Mouse (Mus musculus): Measurements from ENCODE around the gene Rpl22l1. TPM values are rescaled to one million over a fixed set of nuclear protein-coding genes. Genes with fewer than 3 reads are reported as not detected.
"Not testable (repeated sequence)": the region's sequence is repeated elsewhere in the genome, so short reads cannot be mapped to it uniquely, and the experiment has no call there.

The Rpl22l1 gene
- 325 and 430 TPM in 2 replicates for polyA plus RNA-seq (2015; fragmentation: Nextera tagmentation; extraction: Ambion mirVana)

GRCm38 (mm10) chr3:28805301-28806097 is at the start of gene Rpl22l1:
Gene Rpl22l1 (plus strand): TSS chr3:28805436.
- ATAC-seq (ENCODE audit: insufficient read depth, low FRiP score), result peak; percentile 100
- no peaks in the 10 kb centered on the region for H3K27me3 ChIP-seq (ENCODE audit: control insufficient read depth, insufficient read depth, low read length)
- WGBS, result under 1% methylated on average over 72 of the region's 72 CpGs
- H3K4me3 ChIP-seq (replicated peaks; ENCODE audit: low read length), result peak within 1 kb of the TSS; percentile 91
- 0 out of 2 replicates have a peak, but pooled peaks cover 5% of the 10 kb centered on the region for H3K4me1 ChIP-seq (ENCODE audit: control insufficient read depth, insufficient read depth, low read length)
- peak within 1 kb of the TSS; percentile 97 for H3K9ac ChIP-seq (ENCODE audit: low read length)
- H3K36me3 ChIP-seq (ENCODE audit: control insufficient read depth, insufficient read depth, low read length), result peaks cover 5% of the 10 kb centered on the region; the same call in 1 of the 2 replicates
- no peaks in the 10 kb centered on the region for H3K9me3 ChIP-seq (replicated peaks; ENCODE audit: control insufficient read depth, low read length)
- peak within 1 kb of the TSS; percentile 85 for H3K27ac ChIP-seq (ENCODE audit: low read length)
- peak within 1 kb of the TSS; percentile 75 for H3K4me2 ChIP-seq (ENCODE audit: low read depth, low read length)

DNA sequence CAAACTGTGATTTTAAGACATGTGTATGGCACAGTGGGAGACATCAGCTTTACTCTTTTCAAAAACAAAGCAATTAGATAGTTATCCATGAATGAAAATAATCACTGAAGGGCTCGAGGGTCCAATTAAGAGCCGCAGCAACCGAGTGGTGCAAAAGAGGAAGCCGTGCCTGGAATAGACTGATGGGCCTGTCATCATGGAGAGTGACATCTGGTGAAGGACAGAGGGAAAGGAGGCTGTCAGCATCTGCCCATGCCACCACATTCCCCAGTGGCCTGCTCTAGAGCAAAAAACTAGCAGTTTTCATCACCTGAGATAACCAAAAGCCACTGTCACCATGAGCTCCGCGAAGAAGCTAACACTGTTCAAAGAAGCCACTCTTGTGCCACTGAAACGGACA is 49.8 kb upstream of the Rpl22l1 start:
- Histone ChIP-seq H3K4me1 (ENCODE audit: control insufficient read depth, insufficient read depth, low read length) (no peaks in the 10 kb centered on the region), H3K9ac (ENCODE audit: low read length) (no peak overlapping the region), H3K27me3 (ENCODE audit: control insufficient read depth, insufficient read depth, low read length) (no peaks in the 10 kb centered on the region), H3K9me3 (replicated peaks; ENCODE audit: control insufficient read depth, low read length) (no peaks in the 10 kb centered on the region), H3K36me3 (ENCODE audit: control insufficient read depth, insufficient read depth, low read length) (no peaks in the 10 kb centered on the region), H3K4me2 (ENCODE audit: low read depth, low read length) (no peak overlapping the region), H3K4me3 (replicated peaks; ENCODE audit: low read length) (no peak overlapping the region), H3K27ac (ENCODE audit: low read length) (no peak overlapping the region)
- 79% methylated on average over 7 of the region's 7 CpGs for WGBS
- no peak for ATAC-seq (ENCODE audit: insufficient read depth, low FRiP score)

GRCm38 (mm10) chr3:28761225-28761789 is 43.9 kb upstream of the Rpl22l1 start:
- Histone ChIP-seq H3K36me3 (ENCODE audit: control insufficient read depth, insufficient read depth, low read length) (no peaks in the 10 kb centered on the region), H3K9ac (ENCODE audit: low read length) (no peak overlapping the region), H3K9me3 (replicated peaks; ENCODE audit: control insufficient read depth, low read length) (no peaks in the 10 kb centered on the region), H3K27me3 (ENCODE audit: control insufficient read depth, insufficient read depth, low read length) (no peaks in the 10 kb centered on the region), H3K27ac (ENCODE audit: low read length) (no peak overlapping the region), H3K4me3 (replicated peaks; ENCODE audit: low read length) (no peak overlapping the region), H3K4me1 (ENCODE audit: control insufficient read depth, insufficient read depth, low read length) (no peaks in the 10 kb centered on the region), H3K4me2 (ENCODE audit: low read depth, low read length) (no peak overlapping the region)
- no peak for ATAC-seq (ENCODE audit: insufficient read depth, low FRiP score)
- 66% methylated on average over 8 of the region's 8 CpGs for WGBS

DNA sequence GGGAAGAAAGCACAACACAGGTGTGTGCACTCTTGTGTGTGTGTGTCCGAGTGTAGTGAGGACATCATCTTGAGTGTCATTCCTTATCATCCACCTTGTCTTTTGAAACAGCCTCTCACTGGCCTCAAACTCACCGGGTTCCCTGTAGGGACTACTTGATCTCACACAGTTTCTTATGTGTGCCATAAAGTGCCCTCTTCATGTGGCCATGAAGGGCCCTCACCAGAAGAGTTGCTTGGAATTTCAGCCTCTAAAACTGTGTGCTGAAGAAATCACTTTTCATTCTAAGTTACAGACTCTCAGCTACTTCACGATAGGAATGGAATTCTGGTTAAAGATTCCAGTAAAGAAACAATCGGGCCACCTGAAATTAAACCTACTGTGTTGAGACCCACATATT is 38.3 kb upstream of the Rpl22l1 start:
- no peak for ATAC-seq (ENCODE audit: insufficient read depth, low FRiP score)
- Histone ChIP-seq H3K4me3 (replicated peaks; ENCODE audit: low read length) (no peak overlapping the region), H3K9ac (ENCODE audit: low read length) (no peak overlapping the region), H3K27ac (ENCODE audit: low read length) (no peak overlapping the region), H3K27me3 (ENCODE audit: control insufficient read depth, insufficient read depth, low read length) (no peaks in the 10 kb centered on the region), H3K36me3 (ENCODE audit: control insufficient read depth, insufficient read depth, low read length) (no peaks in the 10 kb centered on the region), H3K9me3 (replicated peaks; ENCODE audit: control insufficient read depth, low read length) (no peaks in the 10 kb centered on the region), H3K4me2 (ENCODE audit: low read depth, low read length) (no peak overlapping the region), H3K4me1 (ENCODE audit: control insufficient read depth, insufficient read depth, low read length) (no peaks in the 10 kb centered on the region)
- 89% methylated on average over 4 of the region's 4 CpGs for WGBS

GRCm38 (mm10) chr3:28768222-28768621 is 37.0 kb upstream of the Rpl22l1 start:
- WGBS, result 79% methylated on average over 3 of the region's 3 CpGs
- no peaks in the 10 kb centered on the region for H3K27me3 ChIP-seq (ENCODE audit: control insufficient read depth, insufficient read depth, low read length)
- H3K9me3 ChIP-seq (replicated peaks; ENCODE audit: control insufficient read depth, low read length), result no peaks in the 10 kb centered on the region
- H3K4me1 ChIP-seq (ENCODE audit: control insufficient read depth, insufficient read depth, low read length), result no peaks in the 10 kb centered on the region
- H3K4me3 ChIP-seq (replicated peaks; ENCODE audit: low read length), result no peak overlapping the region
- H3K36me3 ChIP-seq (ENCODE audit: control insufficient read depth, insufficient read depth, low read length), result no peaks in the 10 kb centered on the region
- no peak overlapping the region for H3K27ac ChIP-seq (ENCODE audit: low read length)
- H3K9ac ChIP-seq (ENCODE audit: low read length), result no peak overlapping the region
- no peak for ATAC-seq (ENCODE audit: insufficient read depth, low FRiP score)
- H3K4me2 ChIP-seq (ENCODE audit: low read depth, low read length), result no peak overlapping the region

GRCm38 (mm10) chr3:28772919-28773318 is 32.3 kb upstream of the Rpl22l1 start:
- not testable (repeated sequence) for H3K36me3 ChIP-seq (ENCODE audit: control insufficient read depth, insufficient read depth, low read length); H3K9me3 ChIP-seq (replicated peaks; ENCODE audit: control insufficient read depth, low read length); H3K27me3 ChIP-seq (ENCODE audit: control insufficient read depth, insufficient read depth, low read length); H3K9ac ChIP-seq (ENCODE audit: low read length); H3K4me1 ChIP-seq (ENCODE audit: control insufficient read depth, insufficient read depth, low read length); H3K4me3 ChIP-seq (replicated peaks; ENCODE audit: low read length); H3K4me2 ChIP-seq (ENCODE audit: low read depth, low read length); ATAC-seq (ENCODE audit: insufficient read depth, low FRiP score); H3K27ac ChIP-seq (ENCODE audit: low read length)
- 55% methylated on average over 4 of the region's 4 CpGs for WGBS

DNA sequence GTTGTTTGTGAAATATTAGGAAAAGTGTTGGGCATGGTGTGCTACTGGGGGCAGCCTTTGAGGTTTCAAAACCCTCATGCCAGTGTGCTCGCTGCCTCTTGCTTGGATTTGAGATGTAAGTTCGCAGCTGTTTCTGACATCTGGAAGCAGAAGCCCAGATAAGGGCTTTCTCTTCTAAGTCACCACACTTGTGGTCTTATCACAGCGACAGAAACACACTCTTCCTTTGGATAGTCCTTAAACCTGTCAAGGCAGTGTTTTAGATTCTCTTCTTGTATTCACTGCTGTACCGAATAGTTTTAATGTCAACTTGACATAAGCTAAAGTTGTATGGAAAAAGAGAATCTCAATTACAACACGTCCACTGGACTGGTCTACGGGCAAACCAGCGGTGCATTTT is 29.9 kb upstream of the Rpl22l1 start:
- no peaks in the 10 kb centered on the region for H3K36me3 ChIP-seq (ENCODE audit: control insufficient read depth, insufficient read depth, low read length)
- H3K4me3 ChIP-seq (replicated peaks; ENCODE audit: low read length), result no peak overlapping the region
- no peak for ATAC-seq (ENCODE audit: insufficient read depth, low FRiP score)
- no peak overlapping the region for H3K9ac ChIP-seq (ENCODE audit: low read length)
- no peak overlapping the region for H3K27ac ChIP-seq (ENCODE audit: low read length)
- no peaks in the 10 kb centered on the region for H3K27me3 ChIP-seq (ENCODE audit: control insufficient read depth, insufficient read depth, low read length)
- H3K9me3 ChIP-seq (replicated peaks; ENCODE audit: control insufficient read depth, low read length), result no peaks in the 10 kb centered on the region
- H3K4me1 ChIP-seq (ENCODE audit: control insufficient read depth, insufficient read depth, low read length), result no peaks in the 10 kb centered on the region
- 83% methylated on average over 7 of the region's 7 CpGs for WGBS
- H3K4me2 ChIP-seq (ENCODE audit: low read depth, low read length), result no peak overlapping the region

GRCm38 (mm10) chr3:28775958-28776357 is 29.3 kb upstream of the Rpl22l1 start:
- Histone ChIP-seq H3K4me3 (replicated peaks; ENCODE audit: low read length) (no peak overlapping the region), H3K27ac (ENCODE audit: low read length) (no peak overlapping the region), H3K9me3 (replicated peaks; ENCODE audit: control insufficient read depth, low read length) (no peaks in the 10 kb centered on the region), H3K4me2 (ENCODE audit: low read depth, low read length) (no peak overlapping the region), H3K36me3 (ENCODE audit: control insufficient read depth, insufficient read depth, low read length) (no peaks in the 10 kb centered on the region), H3K4me1 (ENCODE audit: control insufficient read depth, insufficient read depth, low read length) (0 out of 2 replicates have a peak, but pooled peaks cover 3% of the 10 kb centered on the region), H3K27me3 (ENCODE audit: control insufficient read depth, insufficient read depth, low read length) (no peaks in the 10 kb centered on the region), H3K9ac (ENCODE audit: low read length) (no peak overlapping the region)
- no peak for ATAC-seq (ENCODE audit: insufficient read depth, low FRiP score)
- 67% methylated on average over 1 of the region's 1 CpGs for WGBS

- Histone ChIP-seq H3K4me3 (replicated peaks; ENCODE audit: low read length) (no peak overlapping the region), H3K4me2 (ENCODE audit: low read depth, low read length) (no peak overlapping the region), H3K9ac (ENCODE audit: low read length) (no peak overlapping the region), H3K27ac (ENCODE audit: low read length) (no peak overlapping the region), H3K9me3 (replicated peaks; ENCODE audit: control insufficient read depth, low read length) (no peaks in the 10 kb centered on the region), H3K36me3 (ENCODE audit: control insufficient read depth, insufficient read depth, low read length) (no peaks in the 10 kb centered on the region), H3K27me3 (ENCODE audit: control insufficient read depth, insufficient read depth, low read length) (no peaks in the 10 kb centered on the region), H3K4me1 (ENCODE audit: control insufficient read depth, insufficient read depth, low read length) (0 out of 2 replicates have a peak, but pooled peaks cover 3% of the 10 kb centered on the region)
- ATAC-seq (ENCODE audit: insufficient read depth, low FRiP score), result no peak
- 88% methylated on average over 1 of the region's 1 CpGs for WGBS
These were observed 28.7 kb upstream of the Rpl22l1 start for GRCm38 (mm10) chr3:28776491-28776890.

Data from stomach, embryonic 16.5 days (tissue).